Mouse (Mus musculus) Patski (cell line): ENCODE results near the gene Lrriq4. TPM values are rescaled to one million over a fixed set of nuclear protein-coding genes. Genes with fewer than 3 reads are reported as not detected.

Source experiments
- ATAC-seq: fragments of 100-300 bp; one replicate; pipeline ENCODE4 v1.8.0; 2021
- CTCF ChIA-PET: fragments of 350-600 bp; sonication (Branson Sonifier 250); formaldehyde crosslinking; loops from one replicate; lab custom pipeline; 2022; ENCODE audit warnings: inconsistent platforms; lab: Charles Lee
- POLR2A ChIA-PET: fragments of 350-600 bp; sonication (Branson Sonifier 250); formaldehyde crosslinking; loops from one replicate; lab custom pipeline; 2022; ENCODE audit warnings: antibody characterized with exemption, inconsistent platforms; lab: Charles Lee
- DNase-seq: peaks from one replicate; pipeline ENCODE4 v3.0.0-alpha.2; 2011; ENCODE audit warnings: low read depth, low spot score
- H3K27me3 ChIP-seq: fragments of 371-371 bp; one replicate; pipeline ENCODE4 v1.5.1; 2021
- CTCF ChIP-seq: fragments of 100-300 bp; IDR thresholded peaks from one replicate; pipeline ENCODE4 v1.5.1; 2021
- in situ Hi-C: fragments of 300-500 bp; cut with MboI; formaldehyde crosslinking; loops from 3 replicates; pipeline ENCODE4 v1.11.1; 2018; ENCODE audit warnings: low pct_unique_long_range_greater_than_20kb, mixed read lengths
- polyA plus RNA-seq: library from polyadenylated mRNA; unstranded; gene quantifications from one replicate; pipeline ENCODE4 v1.2.3, GENCODE M21; 2021

Gene Lrriq4
- polyA plus RNA-seq, result not detected

DNA sequence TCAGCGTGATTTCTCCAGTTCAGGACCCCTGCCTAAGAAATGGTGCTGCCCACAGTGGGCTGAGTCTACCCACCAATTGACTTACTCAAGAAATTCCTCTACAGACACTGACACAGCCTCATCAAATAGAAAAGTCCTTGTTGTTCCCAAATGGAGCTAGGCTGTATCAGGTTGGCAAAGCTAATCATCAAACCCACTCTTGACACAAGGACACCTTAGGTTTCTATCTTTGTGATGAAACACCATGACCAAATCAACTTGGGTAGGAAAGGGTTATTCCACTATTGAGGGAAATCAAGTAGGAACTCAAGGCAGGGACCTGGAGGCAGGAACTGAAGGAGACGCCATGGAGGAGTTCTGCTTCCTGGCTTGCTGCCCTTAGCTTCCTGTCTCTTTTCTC lies at the start of gene Lrriq4:
Lrriq4 (plus strand) TSS at position 301 of the 400 bp plus-strand sequence.
- ChIA-PET CTCF (no interaction called here), POLR2A (no interaction called here)
- TF ChIP-seq CTCF, result no peak
- no peak for ATAC-seq
- in situ Hi-C loops, result no loop called here
- DNase-seq, result no peak
- H3K27me3 ChIP-seq, result peaks cover 2% of the 10 kb centered on the region

DNA sequence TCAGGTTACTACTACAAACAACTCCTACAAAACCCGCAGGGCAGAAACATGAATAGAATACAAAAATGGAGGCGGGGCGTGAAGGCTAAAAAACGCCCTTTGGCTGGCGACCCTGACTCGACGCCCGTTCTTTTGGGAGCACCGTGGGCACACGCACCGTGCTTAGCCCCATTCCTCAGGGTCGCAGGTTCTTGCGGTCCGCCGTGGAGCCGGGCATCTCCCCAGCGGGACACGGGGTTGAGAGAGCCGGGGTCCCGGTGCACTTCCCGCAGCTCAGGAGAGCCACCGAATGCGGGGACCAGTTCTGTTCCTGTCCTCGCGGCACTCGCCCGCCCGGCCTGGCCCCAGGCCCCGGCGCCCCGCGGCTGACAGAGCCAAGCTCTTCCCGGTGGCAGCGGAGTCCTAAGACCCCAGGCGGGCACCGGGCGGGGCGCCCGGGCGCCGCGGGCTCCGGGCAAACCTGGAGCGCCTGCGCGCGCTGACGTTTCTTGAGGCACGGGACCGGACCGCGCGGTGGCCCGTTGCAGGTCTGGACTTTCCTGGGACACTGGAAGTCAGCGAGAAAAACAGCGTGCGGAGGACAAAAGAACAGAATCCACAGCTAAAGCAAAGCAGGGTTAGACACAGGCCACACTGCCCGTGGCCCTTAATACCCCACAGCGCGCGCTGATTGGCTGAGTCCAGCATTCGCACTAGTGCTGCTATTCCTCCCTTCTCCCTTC lies 49.0 kb upstream of the Lrriq4 start:
- POLR2A ChIA-PET, result interaction anchor here (1.0 to 1.4 kb wide), 3 partner anchors 9 to 227 kb away, joined by 3 to 4 read pairs (median 3); no protein-coding TSS in a partner anchor
- ATAC-seq, result peak; percentile 42
- TF ChIP-seq CTCF, result no peak
- no peak for DNase-seq
- CTCF ChIA-PET, result interaction anchor here (1.0 kb wide), 1 partner anchor 97 kb away, joined by 3 read pairs; no protein-coding TSS in a partner anchor
- in situ Hi-C loops, result loop anchor here (5.0 to 10.0 kb wide), 3 partner anchors 380 to 1010 kb away; no protein-coding TSS in a partner anchor
- H3K27me3 ChIP-seq, result peaks cover 1% of the 10 kb centered on the region

DNA sequence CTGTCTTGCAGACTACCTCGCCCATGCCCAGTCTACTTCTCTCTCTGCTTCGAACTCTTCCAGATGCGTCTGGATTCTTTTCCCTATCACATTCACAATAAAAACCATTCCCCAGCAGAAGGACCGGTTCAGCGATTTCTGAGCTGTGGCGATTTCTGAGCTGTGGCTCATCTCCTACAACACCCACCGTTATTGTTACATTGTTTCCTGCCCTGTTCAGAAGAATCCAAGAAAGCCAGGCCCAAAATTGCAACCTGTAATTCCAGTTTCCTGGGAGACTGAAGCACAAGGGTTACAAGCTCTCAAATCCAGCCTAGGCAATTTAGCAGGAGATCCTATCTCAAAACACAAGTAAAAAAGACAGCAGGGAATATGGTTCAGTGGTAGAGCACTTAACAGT lies 47.0 kb upstream of the Lrriq4 start:
- POLR2A ChIA-PET, result no interaction called here
- in situ Hi-C loops, result loop anchor here (5.0 to 10.0 kb wide), 3 partner anchors 378 to 1008 kb away; no protein-coding TSS in a partner anchor

DNA sequence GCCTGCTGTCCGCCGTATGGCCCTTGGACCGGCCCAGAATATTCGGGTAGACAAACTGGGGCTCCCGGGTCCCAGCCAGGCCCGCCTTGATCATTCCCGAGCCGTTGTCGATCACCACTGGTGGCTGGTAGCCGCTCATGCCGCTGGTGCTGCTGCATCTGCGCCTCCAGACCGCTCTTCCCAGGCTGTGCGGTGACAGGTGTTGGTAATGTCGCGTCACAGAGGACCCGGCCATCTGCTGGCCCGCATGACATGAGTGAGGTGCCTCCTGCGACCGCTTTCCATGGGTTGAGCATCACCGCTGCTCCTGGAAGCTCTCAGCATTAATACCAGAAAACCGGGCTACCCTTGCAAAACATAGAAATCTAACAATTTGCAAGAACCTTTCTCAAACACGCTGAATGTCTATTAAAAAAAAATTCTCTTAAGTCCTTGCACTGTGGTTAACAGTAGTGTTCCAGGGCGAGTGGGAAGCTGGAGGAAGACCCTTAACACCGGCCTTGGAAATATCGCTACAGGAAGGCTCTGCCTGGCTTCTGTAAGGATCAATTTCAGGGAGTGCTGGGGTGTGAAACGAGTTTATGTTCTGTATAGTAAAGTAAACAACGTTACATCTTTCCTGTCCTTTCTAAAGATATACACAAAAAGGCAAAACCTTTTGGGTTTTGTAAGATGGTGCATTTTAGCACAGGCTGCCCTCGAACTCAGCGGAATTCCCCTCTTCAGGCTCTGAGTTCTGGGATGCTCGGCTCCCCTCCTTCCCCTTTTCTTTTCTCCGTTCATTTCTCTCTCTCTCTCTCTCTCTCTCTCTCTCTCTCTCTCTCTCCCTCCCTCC lies 44.4 kb upstream of the Lrriq4 start, which contains the start of gene Actrt3:
Actrt3 (minus strand) TSS at position 229 of the 835 bp plus-strand sequence.
- no peak for TF ChIP-seq CTCF
- H3K27me3 ChIP-seq, result no peaks in the 10 kb centered on the region
- no peak for ATAC-seq
- POLR2A ChIA-PET, result interaction anchor here (0.6 kb wide), 1 partner anchor 662 kb away, joined by 3 read pairs; no protein-coding TSS in a partner anchor
- CTCF ChIA-PET, result interaction anchor here (1.8 to 2.5 kb wide), 2 partner anchors 8 to 10 kb away, joined by 7 to 13 read pairs; no protein-coding TSS in a partner anchor
- in situ Hi-C loops, result loop anchor here (5.0 to 10.0 kb wide), 4 partner anchors 195 to 1005 kb away; partner anchors contain the start of gene Sec62
- no peak for DNase-seq

More for the DNA sequence above, 47.0 kb upstream of the Lrriq4 start:
- CTCF ChIA-PET, result interaction anchor here (1.3 kb wide), 1 partner anchor 17 kb away, joined by 4 read pairs; no protein-coding TSS in a partner anchor
- no peak for TF ChIP-seq CTCF
- H3K27me3 ChIP-seq, result no peaks in the 10 kb centered on the region
- ATAC-seq (no peak), DNase-seq (no peak)

DNA sequence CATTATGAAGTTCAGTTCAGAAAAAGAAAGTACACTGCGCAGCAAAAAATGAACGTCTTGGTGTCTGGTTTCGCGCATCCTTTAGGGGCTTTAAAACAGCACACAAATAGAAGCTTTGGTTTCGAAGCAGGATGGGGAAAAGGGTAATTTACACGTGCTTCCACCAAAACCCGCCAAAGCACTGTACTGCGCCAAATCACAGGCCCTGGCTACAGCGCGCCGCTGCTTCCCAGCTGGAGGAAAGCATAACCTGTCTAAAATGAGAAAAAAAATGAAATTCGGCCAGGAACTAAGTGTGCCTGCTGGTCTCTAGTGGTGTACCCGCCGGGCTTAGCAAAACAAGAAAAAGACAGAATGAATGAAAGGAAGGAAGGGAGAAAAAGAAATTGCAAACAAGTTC lies 43.6 kb upstream of the Lrriq4 start:
- H3K27me3 ChIP-seq, result no peaks in the 10 kb centered on the region
- peak; percentile 47 for DNase-seq
- POLR2A ChIA-PET, result no interaction called here
- TF ChIP-seq CTCF, result no peak
- CTCF ChIA-PET, result interaction anchor here (1.8 to 2.5 kb wide), 2 partner anchors 9 kb away, joined by 7 to 13 read pairs; no protein-coding TSS in a partner anchor
- ATAC-seq, result no peak
- in situ Hi-C loops, result loop anchor here (10.0 kb wide), 1 partner anchor 194 kb away; the partner anchor contains the start of gene Sec62

DNA sequence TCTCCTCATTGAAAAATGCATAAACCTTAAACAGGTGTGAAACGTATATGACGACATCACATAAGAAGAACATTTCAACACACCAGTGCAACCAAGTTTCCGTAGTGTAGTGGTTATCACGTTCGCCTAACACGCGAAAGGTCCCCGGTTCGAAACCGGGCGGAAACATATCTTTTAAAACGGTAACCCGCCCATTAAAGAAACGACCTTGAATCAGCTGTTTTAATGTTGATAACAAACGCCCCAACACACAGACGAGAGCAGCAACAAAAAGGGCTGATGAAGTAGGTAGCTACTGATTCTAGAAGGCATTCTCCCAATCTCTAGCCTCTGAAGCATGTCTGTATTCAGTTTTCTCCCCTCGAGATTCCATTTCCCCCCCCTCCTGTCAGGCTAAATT lies 43.1 kb upstream of the Lrriq4 start:
- H3K27me3 ChIP-seq, result no peaks in the 10 kb centered on the region
- ChIA-PET POLR2A (no interaction called here), CTCF (interaction anchor here (2.5 kb wide), 1 partner anchor 9 kb away, joined by 13 read pairs; no protein-coding TSS in a partner anchor)

DNA sequence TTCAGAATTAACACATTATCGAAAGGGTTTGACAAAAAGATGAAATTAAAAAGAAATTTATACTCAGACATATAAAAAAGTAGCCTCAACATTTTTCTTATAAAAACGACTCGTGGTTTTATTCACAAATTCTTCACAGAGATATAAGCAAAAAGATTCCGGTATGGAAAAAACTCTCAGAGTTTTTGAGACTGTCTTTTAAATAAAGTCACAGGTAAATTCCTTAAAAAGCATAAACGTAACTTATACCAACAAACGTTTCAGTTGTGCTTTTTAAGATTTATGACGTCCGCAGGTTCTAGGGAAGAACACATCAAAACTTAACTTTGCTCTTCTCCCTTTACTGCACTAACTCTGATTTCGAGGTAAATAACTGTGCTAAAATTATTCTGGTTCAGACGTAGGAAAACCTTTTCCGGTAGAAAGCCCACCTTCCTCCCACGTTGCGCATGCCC lies 42.7 kb upstream of the Lrriq4 start:
- POLR2A ChIA-PET, result no interaction called here
- CTCF ChIA-PET, result interaction anchor here (0.9 to 2.8 kb wide), 4 partner anchors 8 to 422 kb away, joined by 3 to 15 read pairs (median 8); no protein-coding TSS in a partner anchor
- DNase-seq (peak; percentile 50), ATAC-seq (no peak)
- H3K27me3 ChIP-seq, result no peaks in the 10 kb centered on the region
- in situ Hi-C loops, result loop anchor here (10.0 kb wide), 1 partner anchor 193 kb away; the partner anchor contains the start of gene Sec62
- TF ChIP-seq CTCF, result no peak

More for the DNA sequence above, 43.1 kb upstream of the Lrriq4 start:
- in situ Hi-C loops, result loop anchor here (10.0 kb wide), 1 partner anchor 194 kb away; the partner anchor contains the start of gene Sec62
- no peak for TF ChIP-seq CTCF
- ATAC-seq, result peak; percentile 15
- peak; percentile 88 for DNase-seq

DNA sequence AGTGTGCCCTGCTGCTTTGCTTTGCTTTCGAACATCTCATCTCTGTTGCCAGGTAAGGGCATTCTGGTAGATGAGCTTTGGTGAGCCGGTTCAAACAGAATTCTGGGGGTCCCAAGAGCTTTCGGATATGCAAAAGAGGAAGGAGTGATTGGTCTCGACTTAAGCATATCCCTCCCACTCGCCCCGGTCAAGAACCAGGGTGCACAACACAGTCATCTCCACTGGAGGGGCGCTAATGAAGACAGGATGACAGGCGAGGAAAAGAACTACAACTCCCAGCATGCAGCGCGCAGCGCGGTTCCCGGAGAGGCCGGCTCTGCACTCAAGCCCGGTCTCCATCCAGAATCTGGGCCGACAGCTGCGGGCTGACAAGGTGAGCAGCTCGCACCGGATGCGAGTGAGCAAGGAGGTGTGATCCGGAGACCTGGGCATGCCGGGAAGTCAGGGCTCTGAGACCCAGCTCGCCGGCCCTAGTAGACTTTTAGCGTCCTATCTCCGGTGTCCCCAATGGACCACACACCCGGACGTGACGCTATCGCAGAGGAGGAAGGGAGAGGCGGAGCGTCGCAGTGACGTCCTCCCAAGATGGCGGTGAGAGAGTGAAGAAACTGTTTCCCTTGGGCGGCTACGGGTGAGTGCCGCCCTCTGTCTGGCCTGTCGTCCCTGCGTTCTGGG lies 42.1 kb upstream of the Lrriq4 start, which contains the start of gene Mynn:
Mynn (plus strand) TSS at position 1 of the 675 bp plus-strand sequence.
- ATAC-seq (peak; percentile 92), DNase-seq (peak; percentile 98)
- ChIA-PET CTCF (interaction anchor here (0.8 to 2.8 kb wide), 7 partner anchors 8 to 598 kb away, joined by 3 to 15 read pairs (median 4); no protein-coding TSS in a partner anchor), POLR2A (interaction anchor here (1.2 kb wide), 1 partner anchor 394 kb away, joined by 3 read pairs; no protein-coding TSS in a partner anchor)
- TF ChIP-seq CTCF, result no peak
- no peaks in the 10 kb centered on the region for H3K27me3 ChIP-seq
- in situ Hi-C loops, result loop anchor here (10.0 kb wide), 1 partner anchor 193 kb away; the partner anchor contains the start of gene Sec62

DNA sequence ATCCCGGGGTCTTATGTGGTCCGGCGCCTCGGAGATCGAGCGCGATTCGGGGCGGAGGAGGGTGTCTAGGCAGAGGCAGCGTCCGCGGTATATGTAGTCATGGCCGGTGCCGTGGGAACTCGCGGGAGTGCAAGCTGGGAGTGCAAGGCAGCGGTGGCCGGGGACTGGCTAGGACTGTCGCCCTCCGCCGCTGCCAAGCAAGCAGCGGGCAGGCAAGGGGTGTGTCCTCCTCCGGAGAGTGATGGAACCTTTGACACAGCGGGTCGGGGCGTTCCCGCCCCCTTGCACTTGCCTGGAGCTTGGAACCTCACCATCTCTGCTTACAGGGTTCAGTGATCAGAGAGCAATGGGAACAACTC lies 41.6 kb upstream of the Lrriq4 start:
- CTCF ChIA-PET, result interaction anchor here (0.8 to 2.8 kb wide), 6 partner anchors 10 to 599 kb away, joined by 3 to 15 read pairs (median 3); no protein-coding TSS in a partner anchor
- POLR2A ChIA-PET, result interaction anchor here (0.9 to 1.2 kb wide), 2 partner anchors 18 to 394 kb away, joined by 3 read pairs; no protein-coding TSS in a partner anchor
- in situ Hi-C loops, result loop anchor here (10.0 kb wide), 1 partner anchor 192 kb away; the partner anchor contains the start of gene Sec62
- TF ChIP-seq CTCF, result no peak
- ATAC-seq, result peak; percentile 61
- no peaks in the 10 kb centered on the region for H3K27me3 ChIP-seq
- no peak for DNase-seq
